Mouse (Mus musculus) midbrain, embryonic 10.5 days (tissue): Measurements from ENCODE around the gene Fgf4. TPM values are rescaled to one million over a fixed set of nuclear protein-coding genes. Genes with fewer than 3 reads are reported as not detected.
"Not testable (repeated sequence)": the region's sequence is repeated elsewhere in the genome, so short reads cannot be mapped to it uniquely, and the experiment has no call there.

Experiments used
- DNase-seq: peaks from one replicate; pipeline ENCODE4 v3.0.0-alpha.2; 2017; ENCODE audit warnings: low spot score
- H3K27ac ChIP-seq: fragments of 300-500 bp; sonication (generic); replicated peaks from 2 replicates; pipeline ENCODE4 v1.5.1; 2016; ENCODE audit warnings: mild to moderate bottlenecking
- H3K27me3 ChIP-seq: fragments of 300-500 bp; sonication (generic); 2 replicates; pipeline ENCODE4 v1.6.1; 2016; ENCODE audit warnings: low read depth, mild to moderate bottlenecking; ENCODE audit not compliant: poor library complexity, severe bottlenecking
- H3K36me3 ChIP-seq: fragments of 300-500 bp; sonication (generic); 2 replicates; pipeline ENCODE4 v1.6.1; 2016; ENCODE audit warnings: mild to moderate bottlenecking, moderate library complexity
- H3K4me1 ChIP-seq: fragments of 300-500 bp; sonication (generic); 2 replicates; pipeline ENCODE4 v1.6.1; 2016
- H3K4me3 ChIP-seq: fragments of 300-500 bp; sonication (generic); 2 replicates; pipeline ENCODE4 v1.5.1; 2016; ENCODE audit warnings: mild to moderate bottlenecking, moderate library complexity
- H3K9me3 ChIP-seq: fragments of 300-500 bp; sonication (generic); replicated peaks from 2 replicates; pipeline ENCODE4 v1.6.1; 2016; ENCODE audit warnings: mild to moderate bottlenecking
- WGBS: fragments of 180-500 bp; shearing (Covaris S2); methylation state at CpG from one replicate; pipeline ENCODE4 v1.1.7; 2016; 5-methylcytosine and 5-hydroxymethylcytosine counted together
- polyA plus RNA-seq: library from polyadenylated mRNA; unstranded; fragments of >200 nt; fragmentation: Nextera tagmentation; extraction: Ambion mirVana; gene quantifications from 2 replicates; pipeline ENCODE4 v1.2.1, GENCODE M21; 2016

Gene Fgf4
- polyA plus RNA-seq, 1 experiment from 2014 or later = not detected

DNA sequence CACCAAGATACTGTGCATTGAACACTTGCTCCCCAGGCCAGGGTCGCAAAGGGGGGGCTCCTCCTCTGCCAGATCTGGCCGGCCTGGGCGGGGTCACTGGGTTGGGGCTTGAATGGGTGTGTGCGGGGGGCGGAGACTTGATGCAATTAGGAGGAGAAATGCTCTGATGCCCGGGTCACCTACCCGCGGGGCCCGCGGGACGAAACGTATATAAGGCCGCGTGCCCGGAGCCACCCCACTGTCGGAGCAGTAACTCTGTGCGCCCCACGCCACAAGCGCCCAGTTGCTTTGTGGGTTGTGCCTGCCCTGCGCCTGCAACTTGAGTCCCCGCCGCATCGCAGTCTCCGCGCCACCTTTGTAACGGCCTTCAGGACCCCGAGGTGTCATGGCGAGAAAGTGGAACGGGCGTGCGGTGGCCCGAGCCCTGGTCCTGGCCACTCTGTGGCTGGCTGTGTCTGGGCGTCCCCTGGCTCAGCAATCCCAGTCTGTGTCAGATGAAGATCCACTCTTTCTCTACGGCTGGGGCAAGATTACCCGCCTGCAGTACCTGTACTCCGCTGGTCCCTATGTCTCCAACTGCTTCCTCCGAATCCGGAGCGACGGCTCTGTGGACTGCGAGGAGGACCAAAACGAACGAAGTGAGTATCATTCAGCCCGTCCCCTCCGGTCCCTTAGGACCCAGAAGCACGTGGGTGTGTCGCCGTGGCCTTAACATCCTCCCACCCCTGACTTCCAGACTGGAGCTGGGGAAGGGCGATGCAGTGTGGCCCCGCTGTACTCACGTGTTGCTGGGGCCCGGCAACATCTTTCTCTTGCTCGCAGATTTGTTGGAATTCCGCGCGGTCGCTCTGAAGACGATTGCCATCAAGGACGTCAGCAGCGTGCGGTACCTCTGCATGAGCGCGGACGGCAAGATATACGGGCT lies 49.4 kb downstream of the Fgf4 start, which contains the start of gene Fgf15:
Gene Fgf15 (plus strand): TSS at position 238 of the 925 bp plus-strand sequence.
- Histone ChIP-seq H3K27me3 (peaks cover 56% of the 10 kb centered on the region), H3K4me3 (peak within 1 kb of the TSS; percentile 72), H3K27ac (peak within 1 kb of the TSS; percentile 89), H3K4me1 (peaks cover 79% of the 10 kb centered on the region), H3K36me3 (peaks cover 31% of the 10 kb centered on the region), H3K9me3 (no peaks in the 10 kb centered on the region)
- peak; percentile 74 for DNase-seq
- WGBS = under 1% methylated on average over 65 of the region's 65 CpGs

DNA sequence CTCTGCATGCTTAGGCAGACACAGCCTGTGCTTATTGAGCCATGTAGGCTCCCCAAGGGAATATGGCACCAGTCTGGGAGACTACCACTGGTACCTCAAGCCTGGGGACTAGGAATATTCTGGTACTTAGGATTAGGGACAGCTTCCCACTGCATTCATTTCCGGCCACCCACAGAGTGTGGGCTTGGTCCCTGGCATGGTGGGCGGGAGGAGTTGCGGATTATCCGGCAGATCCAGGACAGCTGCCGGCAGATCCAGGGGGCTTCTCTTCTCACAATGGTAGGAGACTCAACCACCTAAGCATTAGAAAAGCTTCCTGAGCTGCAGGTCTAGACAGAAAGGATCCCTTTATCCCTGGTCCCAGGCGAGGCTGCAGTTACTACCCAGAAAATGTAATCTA lies 51.3 kb downstream of the Fgf4 start:
- DNase-seq = peak; percentile 50
- Histone ChIP-seq H3K4me3 (peak overlapping the region; percentile 72), H3K9me3 (no peaks in the 10 kb centered on the region), H3K27ac (peak overlapping the region; percentile 89), H3K4me1 (peaks cover 76% of the 10 kb centered on the region), H3K36me3 (peaks cover 43% of the 10 kb centered on the region), H3K27me3 (peaks cover 56% of the 10 kb centered on the region)
- WGBS = 11% methylated on average over 6 of the region's 6 CpGs

DNA sequence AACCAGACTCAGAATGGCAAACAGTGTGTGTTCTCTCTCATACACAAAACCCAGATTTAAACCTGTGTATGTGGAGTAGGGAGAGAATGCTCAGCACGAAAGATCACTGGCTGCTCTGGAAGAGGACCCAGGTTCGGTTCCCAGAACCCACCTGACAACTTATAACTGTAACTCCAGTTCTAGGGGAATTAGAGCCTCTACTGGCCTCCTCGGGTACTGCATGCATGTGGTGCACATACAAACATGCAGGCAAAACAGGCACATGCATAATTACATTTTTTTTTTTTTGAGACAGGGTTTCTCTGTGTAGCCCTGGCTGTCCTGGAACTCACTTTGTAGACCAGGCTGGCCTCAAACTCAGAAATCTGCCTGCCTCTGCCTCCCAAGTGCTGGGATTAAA lies 58.3 kb downstream of the Fgf4 start:
- not testable (repeated sequence) for H3K4me3 ChIP-seq, H3K27ac ChIP-seq, H3K9me3 ChIP-seq, H3K27me3 ChIP-seq, DNase-seq
- peaks cover 40% of the 10 kb centered on the region for H3K36me3 ChIP-seq
- WGBS = 95% methylated on average over 3 of the region's 3 CpGs
- H3K4me1 ChIP-seq = peaks cover 24% of the 10 kb centered on the region

DNA sequence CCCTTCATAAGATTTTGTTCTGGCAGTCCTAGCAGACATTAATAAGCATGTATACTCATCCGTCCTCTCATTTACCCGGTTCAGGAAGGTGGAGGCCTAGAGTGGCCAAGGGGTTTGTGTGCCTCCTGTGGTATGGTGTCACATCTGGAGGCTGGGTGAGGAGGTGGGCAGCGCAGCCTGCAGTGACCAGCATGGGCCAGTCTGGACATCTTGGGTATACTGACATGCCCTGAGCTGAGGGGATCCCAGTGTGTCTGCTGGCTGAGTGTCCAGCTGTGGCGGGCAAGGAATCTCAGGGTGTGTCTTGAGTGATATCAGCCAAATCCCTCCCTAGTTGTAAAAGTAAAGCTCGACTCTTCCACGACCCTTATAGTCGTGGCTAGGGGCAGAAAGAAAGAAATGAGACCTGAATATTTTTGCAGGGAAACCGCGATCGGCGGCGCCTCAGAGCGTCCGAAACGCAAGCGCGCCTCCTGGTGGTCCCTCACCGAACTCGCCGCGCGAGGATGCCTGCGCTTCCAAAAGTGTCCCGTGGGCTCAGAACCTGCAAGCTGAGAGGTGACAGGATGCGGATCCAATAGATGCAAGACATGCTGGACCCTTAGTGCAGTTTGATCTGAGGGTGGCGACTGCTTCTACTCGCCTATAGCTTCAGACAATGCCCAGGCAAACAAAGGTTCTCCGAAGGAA lies 59.7 kb downstream of the Fgf4 start:
- Histone ChIP-seq H3K36me3 (peaks cover 29% of the 10 kb centered on the region), H3K27me3 (no peaks in the 10 kb centered on the region; the same call in 1 of the 2 replicates), H3K4me1 (peaks cover 12% of the 10 kb centered on the region), H3K27ac (no peak overlapping the region; the same call in 1 of the 2 replicates), H3K4me3 (peak overlapping the region; percentile 38), H3K9me3 (no peaks in the 10 kb centered on the region)
- peak; percentile 79 for DNase-seq
- WGBS = 11% methylated on average over 28 of the region's 28 CpGs

DNA sequence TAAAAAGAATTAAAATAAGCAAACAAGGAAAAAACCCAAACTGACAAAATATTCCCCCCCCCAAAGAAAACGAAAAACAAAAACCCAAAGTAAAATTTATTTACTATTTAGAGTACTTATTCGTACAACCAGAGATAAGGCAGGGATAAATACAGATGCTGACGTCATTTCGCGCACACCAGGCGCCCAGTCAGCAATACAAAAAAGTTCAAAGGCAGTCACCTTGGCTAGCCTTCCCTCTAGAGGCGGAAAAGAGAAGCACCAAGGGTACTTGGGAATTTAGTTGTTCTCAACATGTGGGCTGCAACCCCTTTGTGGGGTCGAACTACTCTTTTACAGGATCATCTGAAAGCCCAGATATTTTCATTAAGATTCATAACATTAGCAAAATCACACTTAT lies 60.6 kb downstream of the Fgf4 start:
- no peak overlapping the region for H3K27ac ChIP-seq
- no peak overlapping the region for H3K4me3 ChIP-seq
- 22% methylated on average over 8 of the region's 8 CpGs for WGBS
- H3K4me1 ChIP-seq = peaks cover 12% of the 10 kb centered on the region
- H3K27me3 ChIP-seq = no peaks in the 10 kb centered on the region; the same call in 1 of the 2 replicates
- peaks cover 26% of the 10 kb centered on the region for H3K36me3 ChIP-seq
- no peaks in the 10 kb centered on the region for H3K9me3 ChIP-seq
- no peak for DNase-seq

DNA sequence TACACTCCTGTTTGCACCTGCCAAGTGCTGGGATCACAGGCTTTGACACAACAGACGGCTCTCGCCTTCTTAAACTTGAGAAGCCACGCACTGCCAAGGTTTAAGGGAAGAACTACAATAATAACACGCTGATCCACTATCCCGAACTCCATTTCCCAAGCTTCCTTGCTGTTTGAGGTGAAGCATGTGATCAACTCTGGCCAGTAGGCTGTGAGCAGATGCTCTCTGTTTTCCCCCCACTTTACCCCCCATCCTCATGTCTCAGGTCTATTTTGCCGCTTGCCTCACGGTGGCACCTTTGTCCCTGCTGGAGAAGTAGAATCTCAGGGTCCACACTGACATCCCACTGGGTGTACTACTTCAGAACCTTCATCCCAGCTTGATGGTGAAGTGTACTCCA lies 61.5 kb downstream of the Fgf4 start:
- 34% methylated on average over 7 of the region's 7 CpGs for WGBS
- no peak overlapping the region for H3K27ac ChIP-seq
- DNase-seq = no peak

DNA sequence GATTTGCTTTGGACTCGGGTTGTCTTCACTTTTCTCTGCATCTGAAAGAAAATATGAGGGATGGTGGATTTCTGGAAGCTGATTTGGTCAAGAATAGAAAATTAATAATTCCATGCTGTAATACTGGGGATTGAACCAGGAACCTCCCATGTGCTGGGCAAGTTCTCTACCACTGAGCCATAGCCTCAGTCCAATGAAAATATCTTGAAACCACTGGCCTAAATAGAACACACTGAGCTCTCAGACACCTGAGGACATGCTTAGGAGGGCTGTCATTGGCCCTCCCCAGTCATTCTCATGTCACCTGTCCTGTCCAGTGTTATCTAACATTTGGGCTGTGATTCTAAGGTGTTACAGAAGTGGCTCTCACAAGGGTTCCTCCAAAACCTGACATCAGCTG lies 64.0 kb downstream of the Fgf4 start:
- Histone ChIP-seq H3K27ac (no peak overlapping the region), H3K9me3 (no peaks in the 10 kb centered on the region), H3K27me3 (no peaks in the 10 kb centered on the region; the same call in 1 of the 2 replicates), H3K4me1 (peaks cover 21% of the 10 kb centered on the region), H3K4me3 (no peak overlapping the region), H3K36me3 (no peaks in the 10 kb centered on the region)
- WGBS = 78% methylated on average over 1 of the region's 1 CpGs
- no peak for DNase-seq

More for the DNA sequence above, 61.5 kb downstream of the Fgf4 start:
- Histone ChIP-seq H3K4me3 (no peak overlapping the region), H3K9me3 (no peaks in the 10 kb centered on the region), H3K36me3 (peaks cover 17% of the 10 kb centered on the region), H3K27me3 (no peaks in the 10 kb centered on the region; the same call in 1 of the 2 replicates), H3K4me1 (peaks cover 12% of the 10 kb centered on the region)

DNA sequence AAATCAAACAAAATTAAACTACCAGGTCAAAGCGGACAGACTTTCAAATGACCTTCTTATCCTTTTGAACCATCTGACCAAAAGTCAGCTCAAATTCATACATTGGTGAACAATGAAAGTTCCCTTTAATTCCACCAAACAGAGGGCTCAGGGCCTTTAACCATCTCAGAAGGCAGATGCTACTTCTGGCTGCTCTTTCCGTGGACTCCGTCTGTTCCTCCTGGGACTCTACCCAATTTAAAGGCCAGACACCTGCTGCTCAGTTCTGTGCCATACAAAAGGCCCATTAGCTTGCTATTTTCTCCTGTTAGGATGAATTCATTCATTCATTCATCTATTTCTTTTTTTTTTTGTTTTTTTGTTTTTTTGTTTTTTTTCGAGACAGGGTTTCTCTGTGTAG lies 65.7 kb downstream of the Fgf4 start:
- no peaks in the 10 kb centered on the region for H3K27me3 ChIP-seq
- no peaks in the 10 kb centered on the region for H3K9me3 ChIP-seq
- DNase-seq = no peak
- H3K27ac ChIP-seq = no peak overlapping the region
- WGBS = 80% methylated on average over 4 of the region's 4 CpGs
- no peak overlapping the region for H3K4me3 ChIP-seq
- peaks cover 10% of the 10 kb centered on the region for H3K36me3 ChIP-seq
- peaks cover 21% of the 10 kb centered on the region for H3K4me1 ChIP-seq

DNA sequence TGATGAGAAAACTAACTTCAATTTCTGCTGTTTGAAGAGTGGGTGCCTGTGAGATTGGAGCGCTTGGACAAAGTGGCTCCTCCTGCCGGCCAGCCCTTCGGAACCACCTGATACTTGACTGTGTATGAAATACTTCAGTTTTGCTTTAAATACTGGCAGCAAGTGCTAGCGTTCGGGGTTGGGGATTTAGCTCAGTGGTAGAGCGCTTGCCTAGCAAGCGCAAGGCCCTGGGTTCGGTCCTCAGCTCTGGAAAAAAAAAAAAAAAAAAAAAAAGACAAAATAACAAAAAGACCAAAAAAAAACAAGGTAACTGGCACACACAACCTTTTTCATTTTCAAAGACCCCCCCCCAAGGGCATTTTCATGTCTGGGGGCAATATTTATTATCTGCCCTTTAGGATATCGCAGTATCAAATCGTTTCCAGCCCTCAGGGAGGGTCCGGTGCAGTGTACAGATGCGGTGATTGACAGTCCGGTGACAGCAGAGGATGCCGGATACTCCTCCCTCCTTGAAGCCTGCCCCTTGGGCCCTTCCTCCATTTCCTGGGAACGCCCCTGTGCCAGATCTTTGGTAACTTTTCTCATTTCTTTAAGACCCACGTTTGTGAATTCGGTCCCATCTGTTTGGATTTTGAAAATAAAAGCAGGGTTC lies 67.3 kb downstream of the Fgf4 start:
- DNase-seq = no peak
- 6% methylated on average over 17 of the region's 17 CpGs for WGBS
- H3K9me3 ChIP-seq = no peaks in the 10 kb centered on the region
- peaks cover 24% of the 10 kb centered on the region for H3K36me3 ChIP-seq
- no peaks in the 10 kb centered on the region for H3K27me3 ChIP-seq
- peak overlapping the region; percentile 87 for H3K27ac ChIP-seq
- H3K4me1 ChIP-seq = peaks cover 16% of the 10 kb centered on the region
- peak overlapping the region; percentile 68 for H3K4me3 ChIP-seq

Other genes with a start within 250 kb of the Fgf4 start
- 29.4 and 41.5 TPM in 2 replicates for gene Ano1, start 95.4 kb upstream of the Fgf4 start, polyA plus RNA-seq
- 2.9 TPM in 2 replicates for gene Fgf3, start 9.3 kb upstream of the Fgf4 start, polyA plus RNA-seq
- gene Fgf15, start 49.2 kb downstream of the Fgf4 start, polyA plus RNA-seq = 96.3 and 110 TPM in 2 replicates
- gene LTO1, start 67.7 kb downstream of the Fgf4 start, polyA plus RNA-seq = 30.7 and 34.4 TPM in 2 replicates
- gene Ccnd1, start 92.6 kb downstream of the Fgf4 start, polyA plus RNA-seq = 238 and 258 TPM in 2 replicates